Comparison of ENCODE assay signal across 8 mouse cellular contexts in the genomic region with DNA sequence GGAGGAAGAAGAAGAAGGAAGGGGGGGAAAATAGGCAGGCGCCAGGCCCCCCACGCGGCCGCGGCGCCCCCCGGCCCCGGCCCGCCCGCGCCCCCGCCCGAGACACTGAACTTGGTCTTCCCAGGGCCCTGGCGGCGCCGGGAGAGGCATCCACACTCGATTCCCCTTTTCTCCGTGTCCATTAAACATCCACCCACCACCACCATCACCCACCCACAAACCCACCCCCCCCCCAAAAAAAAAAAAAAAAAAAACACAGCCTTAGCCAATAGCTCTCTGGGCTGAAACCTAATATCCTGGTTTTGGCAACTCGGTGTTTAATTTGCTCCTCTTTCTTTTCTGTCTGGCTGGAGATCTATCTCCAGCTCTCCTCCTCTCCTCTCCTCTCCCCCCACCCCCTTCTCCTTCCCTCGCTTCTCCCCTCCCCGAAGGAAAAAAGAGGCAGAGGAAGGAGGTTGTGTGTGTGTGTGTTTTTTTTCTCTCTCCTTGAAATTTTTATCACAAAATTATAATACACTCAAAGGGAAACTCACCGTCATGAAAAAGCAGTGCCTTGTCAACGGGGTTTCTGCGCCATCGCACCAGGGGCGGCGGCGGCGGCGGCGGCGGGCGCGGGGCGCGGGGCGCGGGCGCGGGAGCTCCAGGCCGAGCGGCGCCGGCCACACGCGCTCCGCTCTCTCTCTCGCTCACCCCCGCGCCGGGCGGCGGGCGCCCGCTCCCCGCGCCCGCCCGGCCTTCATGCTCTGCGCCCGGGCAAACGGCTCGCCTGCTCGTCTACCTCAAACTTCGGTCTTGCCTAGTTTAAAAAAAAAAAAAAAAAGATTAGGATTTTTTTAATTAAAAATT. TPM values are rescaled to one million over a fixed set of nuclear protein-coding genes. Genes with fewer than 3 reads are reported as not detected.
DNase-seq lines count a peak whose midpoint lies in the region.

Bicral (minus strand) TSS at position 580 of the 846 bp plus-strand sequence.

- WGBS in hindbrain, embryonic 10.5 days, result under 1% methylated on average over 64 of the region's 65 CpGs

- peaks cover 35% of the 10 kb centered on the region for H3K4me1 ChIP-seq in hindbrain, embryonic 10.5 days (replicated peaks)

- peak within 1 kb of the TSS; percentile 94 for H3K4me3 ChIP-seq in hindbrain, embryonic 10.5 days

- H3K27ac ChIP-seq in hindbrain, embryonic 10.5 days, result peak within 1 kb of the TSS; percentile 100

- peak; percentile 88 for DNase-seq in Muller cell, postnatal 12 days (ENCODE audit: inconsistent ontology term)
- peak; percentile 77 for DNase-seq in cerebellum, adult 11-12 months
- DNase-seq in frontal cortex, adult 2 months (ENCODE audit: extremely low spot score in 1 of 2, low spot score in 1 of 2), result peak in 1 of 2 experiments; percentile 75
- DNase-seq in hindbrain, embryonic 10.5 days (ENCODE audit: low spot score), result peak; percentile 85
- DNase-seq in layer of hippocampus, postnatal 14 days (ENCODE audit: low spot score in 2 of 2), result peak; percentile 61 to 67
- DNase-seq in lung, postnatal 25 days (ENCODE audit: low spot score), result peak; percentile 72
- DNase-seq in retina, adult 2 months (ENCODE audit: low read depth, low spot score), result peak; percentile 39
- peak; percentile 79 for DNase-seq in thymus, postnatal 25 days

- no peaks in the 10 kb centered on the region for H3K9me3 ChIP-seq in hindbrain, embryonic 10.5 days

- no peaks in the 10 kb centered on the region for H3K27me3 ChIP-seq in hindbrain, embryonic 10.5 days (ENCODE audit: insufficient read depth, poor library complexity, severe bottlenecking)

- H3K36me3 ChIP-seq in hindbrain, embryonic 10.5 days, result no peaks in the 10 kb centered on the region

RNA-seq across cellular contexts. Expression of gene Bicral, which starts in this region (rescaled TPM):
- 37.4 and 38.6 TPM in 2 replicates for polyA plus RNA-seq in frontal cortex, adult 2 months (2012; rRNA removed)
- polyA plus RNA-seq in hindbrain, embryonic 10.5 days (2016; fragmentation: Nextera tagmentation; extraction: Ambion mirVana), result 3.8 and 4.2 TPM in 2 replicates
- 10 to 100 TPM; 38.6 to 43.7 TPM for total RNA-seq in layer of hippocampus, postnatal 14 days (2021)
